Mouse (Mus musculus) layer of hippocampus, postnatal 25 days (tissue): ENCODE results near the gene Smim20. TPM values are rescaled to one million over a fixed set of nuclear protein-coding genes. Genes with fewer than 3 reads are reported as not detected.

ENCODE experiments used
- DNase-seq, 2 experiments: peaks; one replicate each; pipeline ENCODE4 v3.0.0; 2022; ENCODE audit warnings: mixed read lengths in 2 of 2, low spot score in 1 of 2; ENCODE audit errors: extremely low spot score in 1 of 2
- total RNA-seq, 2 experiments: library from RNA; stranded (reverse); gene quantifications; 2 replicates each; pipeline ENCODE4 v1.2.3; 2021

The Smim20 gene
- 10 to 100 TPM; 38.3 to 41.5 TPM for total RNA-seq

DNA sequence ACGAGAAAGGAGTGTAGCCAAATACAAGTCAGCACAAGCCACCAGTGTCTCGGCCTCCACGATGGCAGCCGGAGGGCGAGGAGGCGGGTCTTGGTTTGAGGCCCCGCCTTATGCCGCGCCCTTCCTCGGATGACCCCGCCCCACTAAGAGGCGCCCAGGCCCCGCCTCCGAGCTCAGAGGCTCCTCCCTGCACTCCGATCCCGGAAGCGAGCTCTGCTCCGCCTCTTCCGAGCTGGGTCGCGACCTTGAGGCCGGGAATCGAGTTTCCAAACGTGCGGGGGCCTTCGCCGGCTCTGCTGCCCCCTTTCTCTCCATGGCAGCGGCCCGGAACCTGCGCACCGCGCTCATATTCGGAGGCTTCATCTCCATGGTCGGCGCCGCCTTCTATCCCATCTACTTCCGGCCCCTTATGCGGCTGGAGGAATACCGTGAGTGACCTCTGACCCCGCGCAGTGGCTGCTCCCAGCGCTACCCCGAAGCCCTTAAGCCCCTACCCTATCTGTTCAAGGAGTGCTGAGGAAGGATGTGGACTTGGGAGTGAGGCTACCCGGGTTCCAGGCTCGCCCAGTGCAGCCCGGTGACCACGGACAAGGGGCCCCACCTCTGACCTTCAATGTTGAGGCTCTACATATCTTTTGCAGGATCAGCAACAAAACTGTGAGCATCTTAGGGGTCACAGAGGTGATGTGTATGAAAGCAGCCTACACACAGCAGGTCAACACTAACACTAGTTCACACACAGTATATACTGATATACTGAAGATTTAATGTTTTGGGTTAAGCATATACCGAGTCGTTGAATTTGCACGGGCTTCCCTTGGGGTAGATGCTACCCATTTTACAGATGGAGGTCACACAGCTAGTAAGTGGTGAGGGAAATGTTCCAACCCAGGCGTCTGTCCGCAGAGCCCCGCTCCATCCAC, at the start of gene Smim20:
Smim20 (plus strand) TSS at position 153 of the 923 bp plus-strand sequence.
- DNase-seq = peak; percentile 59 to 62

DNA sequence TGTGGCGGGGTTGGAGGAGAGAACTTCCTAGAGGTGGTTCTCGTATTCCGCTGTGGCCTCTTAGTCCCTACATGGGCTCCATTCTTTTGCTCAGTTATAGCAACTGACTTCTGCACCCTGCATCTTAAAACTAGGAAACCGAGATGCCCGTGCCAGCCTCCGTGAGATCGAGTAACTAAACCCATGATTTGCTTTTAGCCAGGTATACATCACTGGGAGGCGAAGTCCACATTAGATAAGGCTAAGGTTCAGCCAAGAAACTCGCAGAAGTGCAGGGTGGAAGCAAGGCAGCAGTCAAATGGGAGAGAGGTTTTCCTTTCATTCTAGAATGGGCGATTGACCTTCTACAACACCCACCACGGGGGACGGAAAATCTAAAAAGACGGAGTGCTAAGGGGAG, 41.4 kb upstream of the Smim20 start:
- DNase-seq = no peak

DNA sequence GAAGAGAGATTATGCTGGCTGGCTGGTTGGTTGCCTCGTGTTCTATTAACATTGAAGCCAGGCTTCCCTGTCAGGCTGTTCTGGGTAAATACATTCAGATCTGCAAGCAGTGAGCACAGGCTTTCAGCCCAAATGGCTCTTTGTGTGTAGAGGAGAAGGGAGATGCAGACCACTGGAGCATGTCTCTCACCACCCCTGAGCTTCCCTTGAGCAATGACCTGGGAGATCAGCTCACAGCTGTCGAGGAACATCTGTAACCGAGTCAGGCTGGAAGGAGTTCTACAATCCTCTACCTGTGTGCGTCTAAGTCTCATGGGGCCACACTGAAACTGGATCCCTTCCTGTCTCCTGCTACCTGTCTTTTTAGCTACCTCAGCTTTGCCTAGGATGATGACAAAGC, 36.3 kb upstream of the Smim20 start:
- DNase-seq = no peak

DNA sequence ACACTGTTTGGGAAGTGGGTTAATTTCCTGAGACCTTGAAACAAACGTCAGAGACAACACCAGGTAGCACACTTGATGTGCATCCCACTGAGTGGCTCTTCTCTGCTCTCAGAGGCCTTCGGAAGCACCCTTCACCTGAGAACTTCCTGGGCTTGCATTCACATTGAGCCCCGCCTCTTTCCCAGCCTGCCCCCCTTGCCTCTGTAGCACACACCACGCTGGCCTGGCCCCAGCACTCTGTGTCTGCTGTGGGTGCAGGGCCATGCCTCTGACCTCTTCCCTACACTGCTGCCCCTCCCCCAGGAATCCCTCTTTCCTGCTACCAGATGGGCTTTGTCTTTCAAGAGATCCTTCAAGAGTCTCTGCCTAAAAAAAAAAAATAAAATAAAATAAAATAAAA, 31.3 kb upstream of the Smim20 start:
- DNase-seq = no peak

DNA sequence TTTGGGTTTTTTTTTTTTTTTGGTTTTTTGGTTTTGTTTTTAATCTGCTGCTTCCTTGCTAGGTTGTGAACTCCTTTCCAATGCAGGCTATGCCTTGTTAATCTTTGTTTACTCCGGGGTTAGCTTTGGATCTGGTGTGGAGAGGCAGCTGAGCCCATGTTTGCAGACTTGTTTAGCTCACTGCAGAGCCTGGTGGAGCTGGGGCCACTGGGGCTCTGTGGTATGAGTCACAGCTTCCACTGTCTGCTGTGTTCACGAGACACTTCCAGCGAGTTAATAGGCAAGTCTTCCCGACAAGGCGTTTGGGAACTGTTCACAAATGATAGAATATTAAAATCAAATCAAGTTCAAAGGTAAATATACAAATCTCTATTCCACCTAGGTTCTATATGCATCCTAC, 30.7 kb upstream of the Smim20 start:
- no peak for DNase-seq

DNA sequence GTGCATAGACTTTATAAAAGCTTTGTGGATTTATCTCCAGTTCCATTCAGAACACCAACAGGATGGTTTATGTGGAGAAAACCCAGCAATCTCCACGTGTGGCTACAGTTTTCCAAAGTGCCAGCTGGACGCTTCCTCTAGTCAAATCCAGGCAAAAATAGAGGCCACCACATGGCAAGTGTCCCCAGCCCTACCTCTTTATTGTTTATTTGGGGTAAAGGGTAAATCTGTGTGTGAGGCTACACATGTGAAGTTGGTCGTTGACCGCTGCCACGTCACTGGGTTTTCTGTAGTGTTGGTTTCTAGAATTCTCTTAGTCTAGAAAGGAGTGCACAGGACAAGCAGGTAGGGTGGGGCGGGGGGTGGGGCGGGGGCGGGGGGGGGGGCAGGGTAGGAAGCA, 30.1 kb upstream of the Smim20 start:
- no peak for DNase-seq

DNA sequence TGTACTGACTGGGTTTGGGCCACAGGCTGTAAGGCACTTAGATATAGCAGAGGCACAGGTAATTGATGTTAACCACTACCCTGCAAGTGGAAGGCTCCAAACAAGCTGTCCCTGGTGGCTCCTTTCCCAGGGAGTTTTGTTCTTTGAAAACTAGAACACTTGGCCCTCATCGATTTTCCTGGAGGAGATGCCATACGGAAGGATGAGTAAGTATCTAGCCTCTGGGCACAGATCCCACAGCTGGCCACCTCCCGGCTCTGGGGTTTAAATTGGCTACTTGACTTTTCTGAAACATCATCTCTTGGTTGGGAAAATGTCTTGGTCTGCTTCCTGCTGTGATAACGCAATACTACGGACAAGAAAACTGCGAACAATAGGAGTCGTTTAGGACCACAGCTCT, 28.1 kb upstream of the Smim20 start:
- DNase-seq = no peak

DNA sequence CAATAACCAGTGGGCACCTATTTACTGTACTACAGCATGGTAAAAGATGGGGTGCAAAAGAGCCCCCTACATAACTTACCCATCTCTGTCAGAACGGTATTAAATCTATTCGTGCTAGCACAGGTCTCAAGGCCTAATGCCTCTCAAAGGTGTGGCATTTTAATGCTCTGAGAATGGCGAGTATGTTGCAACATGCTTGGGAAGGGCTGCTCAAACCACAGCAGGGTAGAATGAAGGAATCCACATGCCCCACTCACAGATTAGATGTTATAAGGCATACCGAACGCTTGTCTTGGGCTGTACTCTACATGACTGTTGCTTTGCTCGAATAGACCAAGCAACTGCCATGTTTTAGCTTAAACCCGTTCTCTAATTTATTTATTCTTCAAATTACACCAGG, 27.7 kb upstream of the Smim20 start:
- DNase-seq = no peak

DNA sequence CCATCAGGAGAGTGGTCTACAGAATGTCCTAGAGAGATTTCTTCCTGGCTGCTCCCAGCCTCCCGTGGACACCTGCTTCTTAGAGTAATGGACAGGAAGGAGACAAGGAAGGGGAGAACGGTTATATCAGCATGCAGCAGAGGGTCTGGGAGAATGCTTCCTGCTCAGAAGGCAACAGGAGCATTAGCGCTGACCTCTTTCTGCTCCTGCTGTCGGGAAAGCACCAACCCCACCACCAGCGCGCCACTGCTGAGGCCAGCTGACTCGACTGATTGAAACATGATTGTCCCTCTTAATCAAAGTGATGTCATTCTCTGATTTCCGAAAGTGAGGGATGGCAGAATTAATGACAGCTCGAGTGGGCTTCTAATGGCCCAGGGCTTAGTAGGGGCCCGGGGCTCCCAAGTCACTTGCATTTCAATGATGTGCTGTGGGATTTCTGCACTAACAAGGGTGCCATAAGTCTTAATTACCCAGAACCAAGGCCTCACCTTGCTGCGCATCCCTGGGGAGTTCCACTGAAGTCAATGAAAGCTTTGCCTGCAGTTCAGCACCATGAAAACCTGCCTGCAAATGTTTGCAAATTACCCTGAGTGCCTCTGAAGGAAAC, 26.9 kb upstream of the Smim20 start:
- no peak for DNase-seq

DNA sequence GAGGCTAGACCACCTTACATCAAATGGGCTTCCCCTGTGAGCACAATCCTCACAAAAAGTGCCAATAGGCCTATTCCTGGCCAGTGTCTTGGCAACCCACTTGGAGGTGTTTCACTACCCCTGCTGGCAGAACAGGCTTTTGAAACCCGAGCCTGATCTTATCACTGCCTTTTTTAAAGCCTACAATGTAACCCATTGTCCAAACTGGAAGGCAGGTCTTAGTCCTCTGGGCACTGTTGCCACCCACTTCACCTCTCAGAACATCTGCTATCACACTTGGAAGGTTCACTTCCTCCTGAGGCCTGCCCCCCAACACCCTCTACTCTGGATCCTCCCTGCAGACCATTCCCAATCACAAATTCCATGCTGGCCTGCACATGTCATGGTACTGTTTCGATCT, 25.8 kb upstream of the Smim20 start:
- no peak for DNase-seq

DNA sequence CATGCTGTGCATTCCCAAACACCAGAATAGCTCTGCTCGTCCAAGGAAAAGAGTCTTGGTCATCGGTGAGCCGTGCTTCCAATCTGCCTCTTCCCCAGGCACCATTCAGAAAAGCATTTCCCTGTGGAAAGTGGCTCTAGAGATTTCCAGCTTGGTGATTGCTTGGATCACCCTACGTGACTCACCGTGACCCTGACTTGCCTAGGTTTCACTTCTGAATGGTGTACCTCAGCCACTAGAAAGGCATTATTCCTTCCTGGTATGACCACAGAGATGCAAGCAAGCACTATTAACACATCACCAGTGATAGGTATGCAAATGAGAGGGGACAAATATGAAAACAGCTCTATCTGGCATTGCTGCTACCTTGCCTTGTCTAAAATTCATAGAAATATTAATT, 24.9 kb upstream of the Smim20 start:
- DNase-seq = no peak

DNA sequence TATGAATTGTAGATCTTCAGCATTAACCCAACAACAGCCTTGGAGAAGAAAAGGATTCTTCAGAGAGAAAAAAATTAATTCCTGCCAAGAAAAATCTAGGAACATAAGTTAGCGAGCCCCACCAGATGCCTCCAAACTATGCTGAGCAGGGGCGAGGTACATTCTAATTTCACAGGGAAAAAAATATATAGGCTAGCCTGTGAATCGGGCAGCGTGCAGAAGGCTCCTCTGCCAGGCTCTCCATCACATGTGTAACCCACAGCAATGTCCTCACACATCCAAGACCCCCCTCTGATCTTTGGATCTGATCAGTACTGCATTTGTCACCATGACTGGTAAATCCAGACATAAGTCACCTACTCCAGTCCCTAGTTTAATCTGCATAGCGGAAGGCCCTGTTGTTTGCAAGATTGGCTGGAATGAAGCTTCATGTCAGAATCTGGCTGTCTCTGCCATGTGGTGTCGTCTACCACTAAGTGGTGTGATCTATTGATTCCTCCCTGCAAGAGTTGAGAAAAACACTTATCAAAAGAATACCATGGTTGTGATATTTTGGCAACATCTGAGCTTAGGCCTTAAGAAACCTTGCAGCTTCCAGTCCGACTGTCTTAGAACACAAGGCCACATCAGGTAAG, 23.9 kb upstream of the Smim20 start:
- DNase-seq = no peak

DNA sequence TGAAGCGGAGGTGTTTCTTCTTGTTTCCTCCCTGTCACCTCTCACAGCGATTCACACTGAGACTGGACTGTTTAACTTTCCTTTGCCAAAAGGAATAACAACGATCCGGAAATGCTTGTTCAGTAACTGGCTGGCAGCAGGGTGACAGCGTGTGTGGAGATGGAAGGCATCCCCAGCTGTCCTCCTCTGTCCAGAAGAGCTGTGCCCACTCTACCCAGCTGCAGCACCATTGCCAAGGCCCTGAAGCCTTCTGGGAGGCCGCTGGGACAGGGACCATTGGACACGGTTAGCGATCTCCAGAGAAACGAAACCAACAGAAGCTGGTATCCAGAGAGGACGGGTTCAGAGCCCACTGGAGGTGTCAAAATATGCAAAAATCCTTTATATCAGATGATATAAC, 22.9 kb upstream of the Smim20 start:
- no peak for DNase-seq

DNA sequence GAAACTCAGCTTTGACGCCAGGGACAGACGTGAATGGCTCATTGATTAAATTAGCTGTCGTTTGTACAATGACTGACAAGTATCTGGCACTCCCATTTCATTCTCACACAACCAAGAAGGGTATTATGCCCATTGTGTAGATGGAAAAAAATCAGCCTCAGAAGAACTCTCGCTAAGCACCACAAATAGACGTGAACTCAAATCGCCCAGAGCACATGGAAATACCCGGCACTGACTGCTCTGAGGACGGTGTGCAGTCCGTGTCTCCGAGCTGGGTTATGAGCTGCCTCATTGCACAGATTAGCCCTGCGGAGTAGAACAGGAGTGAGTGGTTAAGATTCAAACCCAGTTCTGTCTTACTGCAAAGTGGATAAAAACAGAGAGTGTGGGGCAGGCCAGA, 18.4 kb upstream of the Smim20 start:
- no peak for DNase-seq

DNA sequence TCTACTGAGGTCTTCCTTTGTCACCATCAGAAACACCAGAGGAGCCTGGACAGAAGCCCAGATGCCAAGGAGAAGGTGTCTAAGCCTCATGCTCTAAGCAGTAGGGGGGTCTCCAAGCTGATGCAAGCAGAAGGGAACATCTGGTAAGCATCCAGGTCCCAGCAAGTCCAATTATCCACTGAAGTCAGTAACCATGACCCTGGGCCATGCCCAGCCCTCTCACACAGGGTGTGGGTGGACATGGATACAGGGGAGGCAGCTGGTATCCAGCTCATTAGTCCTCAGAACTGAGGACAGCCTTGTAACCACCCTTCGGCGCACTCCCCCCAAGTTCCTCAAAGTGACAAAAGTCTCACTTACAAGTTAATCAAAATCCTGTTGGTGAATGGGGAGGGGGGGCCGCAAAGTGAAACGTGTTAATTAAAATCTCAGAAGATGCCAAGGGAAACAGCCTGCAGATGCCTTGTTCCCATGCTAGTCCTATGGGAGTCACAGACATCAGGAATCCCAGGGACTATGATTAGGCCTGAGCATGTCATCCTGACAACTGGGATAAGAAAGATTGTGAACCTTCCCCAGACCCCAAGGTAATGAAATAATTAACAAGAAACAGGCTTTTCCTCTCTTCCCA, 17.3 kb upstream of the Smim20 start:
- DNase-seq = no peak

DNA sequence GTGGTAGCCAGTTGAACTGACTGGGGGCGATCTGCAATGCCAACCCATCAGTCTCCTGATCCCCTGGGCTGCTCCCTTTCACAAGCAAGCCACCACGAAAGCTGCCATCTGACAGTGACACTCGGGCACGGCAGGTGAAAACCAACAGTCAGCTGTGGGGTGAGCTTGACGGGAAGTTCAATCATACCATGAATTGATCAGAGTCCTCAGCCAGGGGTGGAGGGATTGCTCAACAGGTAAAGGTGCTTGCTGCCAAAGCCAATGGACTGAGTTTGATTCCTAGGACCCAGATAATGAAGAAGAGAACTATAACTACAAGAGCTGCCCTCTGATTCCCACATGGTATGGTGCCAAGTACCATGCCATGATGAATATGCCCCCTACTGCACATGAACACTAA, 12.7 kb upstream of the Smim20 start:
- DNase-seq = no peak

DNA sequence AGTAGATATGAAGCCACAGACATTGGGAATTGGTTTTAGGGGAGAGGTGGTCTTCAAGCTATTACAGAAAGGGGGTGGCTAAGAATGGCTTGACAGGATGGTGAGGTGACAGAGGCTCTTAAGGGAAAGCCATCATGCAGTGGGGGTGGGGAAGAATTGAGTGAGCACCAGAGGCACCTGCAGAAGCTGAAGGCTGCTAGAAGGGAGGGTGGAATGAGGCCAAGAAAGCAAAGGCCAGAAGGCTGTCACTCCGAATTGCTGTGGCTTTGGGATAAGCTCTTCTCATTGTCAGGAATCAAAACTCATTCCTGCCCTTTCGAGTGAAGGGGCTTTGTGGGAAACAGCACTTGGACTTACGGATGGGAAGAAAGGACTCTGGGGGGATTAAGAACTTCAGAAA, 12.1 kb upstream of the Smim20 start:
- no peak for DNase-seq

DNA sequence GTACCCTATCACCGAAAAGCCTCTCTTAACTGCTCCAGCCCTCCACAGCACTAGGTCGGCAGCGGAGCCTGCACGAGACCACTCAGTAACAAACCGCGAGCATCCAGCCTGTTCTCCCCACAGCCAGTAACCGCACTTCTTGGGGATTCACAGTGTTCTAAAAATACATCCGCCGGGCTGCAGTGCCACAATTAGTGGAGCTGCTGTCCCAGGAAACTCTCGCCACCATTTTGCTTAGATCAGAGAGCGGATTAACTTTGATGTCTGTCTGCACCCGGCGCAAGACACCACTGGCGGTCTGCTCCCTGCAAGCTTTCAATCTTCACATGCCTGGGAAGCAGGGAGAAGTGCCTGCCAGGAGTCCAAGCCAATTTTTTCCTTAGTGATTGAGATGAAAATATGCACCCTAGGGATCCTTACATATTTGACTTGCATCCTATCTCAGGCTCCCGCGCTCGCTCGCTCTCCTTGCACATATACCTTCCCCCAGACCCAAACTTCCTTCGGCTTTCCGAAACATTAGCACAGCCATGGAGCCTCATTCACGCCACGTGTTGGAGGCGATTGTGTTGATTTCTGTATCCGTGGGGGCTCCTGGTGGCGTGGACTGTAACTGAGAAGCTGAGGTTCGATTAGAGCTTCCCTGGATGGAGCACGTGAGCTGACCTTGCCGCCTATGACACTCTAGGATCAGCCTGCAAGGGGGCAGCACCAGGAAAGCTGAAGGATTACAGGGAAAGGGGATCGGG, 8.7 kb upstream of the Smim20 start:
- peak in 1 of 2 experiments; percentile 27 for DNase-seq

DNA sequence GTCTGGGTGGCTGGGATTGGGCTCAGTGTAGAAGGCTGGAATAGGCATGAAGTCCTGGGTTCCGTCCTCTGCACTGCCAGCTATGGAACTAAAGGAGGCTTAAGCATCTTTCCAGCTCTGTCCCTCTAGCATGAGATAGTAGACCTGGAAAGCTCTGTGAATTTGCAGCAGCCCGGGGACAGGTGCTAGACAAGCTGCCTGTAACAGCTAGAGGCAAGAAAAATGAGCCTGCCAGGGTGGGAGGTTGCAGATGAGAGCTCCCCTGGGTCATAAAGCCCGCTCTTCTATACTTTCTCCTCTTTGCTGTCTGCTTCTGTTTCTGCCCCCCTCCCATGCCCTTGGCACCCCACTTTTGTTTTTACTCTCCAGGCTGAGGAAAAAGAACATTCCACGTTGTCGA, 7.0 kb upstream of the Smim20 start:
- no peak for DNase-seq

DNA sequence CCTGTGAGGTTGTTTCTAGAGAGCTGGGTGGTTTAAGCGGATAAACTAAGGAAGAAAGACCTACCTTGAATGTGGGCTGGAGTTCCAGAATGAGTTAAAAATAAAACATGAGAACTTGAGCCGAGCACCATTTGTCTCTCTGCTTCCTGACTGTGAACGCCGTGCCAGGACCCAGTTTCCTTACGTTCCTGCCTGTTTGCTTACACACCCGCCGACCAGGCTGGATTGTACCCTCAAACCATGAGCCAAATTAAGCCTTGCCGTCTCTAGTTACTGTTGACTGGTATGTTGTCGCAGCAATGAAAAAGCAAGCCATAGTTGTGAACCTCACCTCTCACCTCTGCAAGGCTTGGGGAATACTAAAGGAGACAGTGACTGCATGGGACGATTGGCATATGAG, 4.9 kb upstream of the Smim20 start:
- no peak for DNase-seq
